Mouse (Mus musculus) thymus, adult 2 months (tissue): ENCODE data around the gene Cryab.

Experiments
- CTCF ChIP-seq: fragments of 200-500 bp; IDR thresholded peaks from 2 replicates; pipeline ENCODE4 v1.5.1; 2012; ENCODE audit warnings: mild to moderate bottlenecking, control low read depth, low read length, moderate library complexity, borderline replicate concordance; ENCODE audit not compliant: control insufficient read depth, poor library complexity, insufficient read depth; ENCODE audit errors: extremely low read depth
- POLR2A ChIP-seq: fragments of 200-500 bp; IDR thresholded peaks from 2 replicates; pipeline ENCODE4 v1.6.1; 2012; ENCODE audit warnings: mild to moderate bottlenecking, low read length, control low read depth, moderate library complexity; ENCODE audit not compliant: control insufficient read depth, poor library complexity, insufficient read depth; ENCODE audit errors: extremely low read depth

GRCm38 (mm10) chr9:50734989-50735388, 16.1 kb upstream of the Cryab start:
- no peak for TF ChIP-seq POLR2A
- no peak for TF ChIP-seq CTCF
